Mouse (Mus musculus): ENCODE results near the gene Aoc3. TPM values are rescaled to one million over a fixed set of nuclear protein-coding genes. Genes with fewer than 3 reads are reported as not detected.
A peak's percentile ranks its signal among the peaks of the same experiment; 100 is the strongest.

Gene Aoc3
- 0.10 TPM in 1 of 2 replicates, not detected in the other for polyA plus RNA-seq (2014; fragmentation: Nextera tagmentation; extraction: Ambion mirVana)

DNA sequence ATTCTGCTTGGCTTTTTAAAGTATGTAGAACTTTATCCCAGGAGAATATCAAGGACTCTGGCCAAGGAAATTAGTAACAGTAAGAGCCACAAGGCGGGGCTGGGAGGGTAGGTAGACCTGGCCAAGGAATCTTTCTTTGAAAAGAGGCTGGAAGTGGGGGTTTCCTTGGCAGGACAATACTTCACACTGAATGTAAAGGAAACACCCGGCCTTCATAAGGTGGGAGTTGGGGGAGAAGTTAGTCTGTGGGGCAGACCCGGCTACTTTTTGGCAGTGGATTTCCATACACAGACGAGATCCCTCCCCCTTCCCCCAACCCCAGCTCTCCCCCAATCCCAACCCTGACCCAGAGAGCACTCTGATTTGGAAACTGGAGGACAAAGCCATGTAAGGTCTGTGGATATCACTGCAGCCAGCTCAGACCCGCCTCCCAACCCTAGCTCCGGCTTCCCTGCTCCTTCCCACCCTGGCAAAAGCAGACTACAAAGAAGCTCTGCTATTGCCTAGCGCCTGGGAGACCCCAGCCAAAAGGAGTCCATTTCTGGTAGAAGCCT is at the start of gene Aoc3:
Gene Aoc3 (plus strand): TSS at position 235 of the 554 bp plus-strand sequence.
- no peaks in the 10 kb centered on the region; the same call in 1 of the 2 replicates for H3K4me1 ChIP-seq (replicated peaks; ENCODE audit: control insufficient read depth, insufficient read depth, low read length)
- DNase-seq (ENCODE audit: low spot score): no peak
- WGBS: 65% methylated on average over 7 of the region's 7 CpGs

DNA sequence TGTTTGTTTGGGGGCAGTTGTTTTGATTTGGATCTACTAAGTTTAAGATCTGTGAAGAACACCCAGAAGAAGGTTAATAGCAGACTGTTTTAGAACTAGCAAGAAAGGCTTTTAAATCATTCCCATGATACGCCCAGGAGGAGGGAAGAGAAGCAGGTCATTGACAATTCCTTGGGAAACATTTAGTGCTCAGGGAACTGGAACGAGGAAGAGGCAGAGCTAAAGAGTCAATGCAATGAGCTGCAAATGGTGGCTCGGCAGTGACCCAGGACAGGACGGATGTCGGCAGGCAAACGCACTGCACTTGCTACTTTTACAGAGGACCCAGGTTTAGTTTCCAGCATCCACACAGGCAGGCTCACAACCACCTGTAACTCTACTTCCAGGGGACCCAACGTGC is 49.6 kb upstream of the Aoc3 start:
- H3K9me3 ChIP-seq (ENCODE audit: control insufficient read depth, low read length): no peaks in the 10 kb centered on the region
- 49% methylated on average over 7 of the region's 7 CpGs for WGBS
- H3K27me3 ChIP-seq (ENCODE audit: control insufficient read depth, insufficient read depth, low read length): no peaks in the 10 kb centered on the region; the same call in 1 of the 2 replicates
- no peak overlapping the region for H3K9ac ChIP-seq (ENCODE audit: low read depth, low read length)
- ATAC-seq (ENCODE audit: low FRiP score): no peak
- no peak overlapping the region for H3K4me3 ChIP-seq (ENCODE audit: low read depth, low read length)
- H3K4me1 ChIP-seq (replicated peaks; ENCODE audit: control insufficient read depth, insufficient read depth, low read length): peaks cover 11% of the 10 kb centered on the region
- H3K36me3 ChIP-seq (ENCODE audit: control insufficient read depth, insufficient read depth, low read length): no peaks in the 10 kb centered on the region
- H3K27ac ChIP-seq (ENCODE audit: low read depth, low read length): no peak overlapping the region
- no peak for DNase-seq (ENCODE audit: low spot score)
- no peak overlapping the region for H3K4me2 ChIP-seq (replicated peaks; ENCODE audit: low read depth, low read length)

More for the DNA sequence above, at the start of gene Aoc3:
- no peak within 1 kb of the TSS for H3K4me3 ChIP-seq (ENCODE audit: low read depth, low read length)
- no peaks in the 10 kb centered on the region for H3K9me3 ChIP-seq (ENCODE audit: control insufficient read depth, low read length)
- no peak within 1 kb of the TSS for H3K4me2 ChIP-seq (replicated peaks; ENCODE audit: low read depth, low read length)
- no peak for ATAC-seq (ENCODE audit: low FRiP score)
- H3K9ac ChIP-seq (ENCODE audit: low read depth, low read length): no peak within 1 kb of the TSS
- H3K27ac ChIP-seq (ENCODE audit: low read depth, low read length): no peak within 1 kb of the TSS
- no peaks in the 10 kb centered on the region for H3K27me3 ChIP-seq (ENCODE audit: control insufficient read depth, insufficient read depth, low read length)
- 0 out of 2 replicates have a peak, but pooled peaks cover 3% of the 10 kb centered on the region for H3K36me3 ChIP-seq (ENCODE audit: control insufficient read depth, insufficient read depth, low read length)

DNA sequence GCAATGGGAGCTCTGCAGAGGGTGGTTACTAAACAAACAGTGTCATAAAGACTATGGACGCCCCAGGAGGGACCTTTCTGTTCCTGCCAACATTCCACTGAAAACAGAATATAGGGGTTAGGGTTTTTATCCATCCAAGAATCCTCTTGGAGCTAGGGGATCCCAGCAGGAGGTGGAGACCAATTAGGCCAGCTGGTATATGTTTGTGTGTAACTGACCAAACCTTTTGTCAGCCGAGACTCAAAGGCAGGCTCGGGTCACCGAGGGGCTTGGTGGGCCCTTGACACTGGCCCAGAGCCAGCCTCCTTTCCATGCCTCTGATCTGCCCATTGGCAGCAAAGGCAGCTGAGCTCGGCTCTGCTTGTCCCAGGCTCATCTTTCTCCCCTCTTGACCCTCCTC is 47.5 kb upstream of the Aoc3 start:
- 28% methylated on average over 5 of the region's 5 CpGs for WGBS
- Histone ChIP-seq H3K4me1 (replicated peaks; ENCODE audit: control insufficient read depth, insufficient read depth, low read length) (peaks cover 3% of the 10 kb centered on the region), H3K9ac (ENCODE audit: low read depth, low read length) (no peak overlapping the region), H3K4me3 (ENCODE audit: low read depth, low read length) (no peak overlapping the region), H3K9me3 (ENCODE audit: control insufficient read depth, low read length) (no peaks in the 10 kb centered on the region), H3K27ac (ENCODE audit: low read depth, low read length) (no peak overlapping the region), H3K36me3 (ENCODE audit: control insufficient read depth, insufficient read depth, low read length) (0 out of 2 replicates have a peak, but pooled peaks cover 2% of the 10 kb centered on the region), H3K4me2 (replicated peaks; ENCODE audit: low read depth, low read length) (no peak overlapping the region), H3K27me3 (ENCODE audit: control insufficient read depth, insufficient read depth, low read length) (no peaks in the 10 kb centered on the region)
- ATAC-seq (ENCODE audit: low FRiP score): no peak
- no peak for DNase-seq (ENCODE audit: low spot score)

DNA sequence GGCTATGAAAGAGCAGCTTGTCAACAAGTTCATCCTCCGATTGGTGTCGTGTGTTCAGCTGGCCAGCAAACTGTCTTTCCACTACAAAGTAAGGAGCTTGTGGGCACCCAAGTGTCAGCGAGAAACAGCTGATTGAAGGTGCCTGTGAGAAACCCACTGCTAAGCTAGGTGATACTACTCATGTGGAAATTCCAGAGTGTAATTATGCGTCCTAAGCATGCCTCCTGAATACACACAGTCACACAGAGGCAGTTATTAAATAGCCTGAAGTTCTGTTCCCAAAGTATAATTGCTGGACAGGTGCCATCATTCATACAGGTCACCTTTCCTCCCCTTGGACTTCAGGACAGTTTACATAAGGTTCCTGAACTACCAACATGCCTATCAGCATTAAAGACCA is 46.6 kb upstream of the Aoc3 start:
- Histone ChIP-seq H3K4me2 (replicated peaks; ENCODE audit: low read depth, low read length) (no peak overlapping the region), H3K36me3 (ENCODE audit: control insufficient read depth, insufficient read depth, low read length) (0 out of 2 replicates have a peak, but pooled peaks cover 2% of the 10 kb centered on the region), H3K27me3 (ENCODE audit: control insufficient read depth, insufficient read depth, low read length) (no peaks in the 10 kb centered on the region), H3K9ac (ENCODE audit: low read depth, low read length) (no peak overlapping the region), H3K4me1 (replicated peaks; ENCODE audit: control insufficient read depth, insufficient read depth, low read length) (no peaks in the 10 kb centered on the region), H3K4me3 (ENCODE audit: low read depth, low read length) (no peak overlapping the region), H3K27ac (ENCODE audit: low read depth, low read length) (no peak overlapping the region), H3K9me3 (ENCODE audit: control insufficient read depth, low read length) (no peaks in the 10 kb centered on the region)
- ATAC-seq (ENCODE audit: low FRiP score) (no peak), DNase-seq (ENCODE audit: low spot score) (no peak)
- 57% methylated on average over 4 of the region's 4 CpGs for WGBS

DNA sequence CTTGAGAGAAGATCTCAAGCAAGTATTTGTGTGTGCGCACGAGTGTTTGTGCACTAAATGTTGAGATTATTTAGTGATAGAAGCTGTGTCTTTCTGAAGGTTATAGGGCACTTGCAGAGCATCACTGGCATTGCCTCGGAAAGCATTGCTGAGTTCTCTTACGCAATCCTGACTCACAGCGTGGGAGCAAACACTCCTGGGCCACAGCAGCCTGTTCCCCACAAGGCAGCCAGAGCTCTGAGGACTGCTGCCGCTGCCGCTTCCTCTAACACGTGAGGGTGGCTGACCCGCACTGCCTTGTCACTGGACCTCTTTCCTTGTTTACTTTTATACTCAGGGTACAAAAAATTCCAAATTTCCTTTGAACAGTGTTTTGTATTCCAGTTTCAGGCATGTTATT is 43.1 kb upstream of the Aoc3 start:
- DNase-seq (ENCODE audit: low spot score) (no peak), ATAC-seq (ENCODE audit: low FRiP score) (no peak)
- 89% methylated on average over 9 of the region's 9 CpGs for WGBS
- H3K9ac ChIP-seq (ENCODE audit: low read depth, low read length): no peak overlapping the region
- H3K27ac ChIP-seq (ENCODE audit: low read depth, low read length): no peak overlapping the region
- H3K4me2 ChIP-seq (replicated peaks; ENCODE audit: low read depth, low read length): no peak overlapping the region
- no peaks in the 10 kb centered on the region for H3K27me3 ChIP-seq (ENCODE audit: control insufficient read depth, insufficient read depth, low read length)
- no peaks in the 10 kb centered on the region for H3K4me1 ChIP-seq (replicated peaks; ENCODE audit: control insufficient read depth, insufficient read depth, low read length)
- no peak overlapping the region for H3K4me3 ChIP-seq (ENCODE audit: low read depth, low read length)
- H3K9me3 ChIP-seq (ENCODE audit: control insufficient read depth, low read length): no peaks in the 10 kb centered on the region
- 0 out of 2 replicates have a peak, but pooled peaks cover 2% of the 10 kb centered on the region for H3K36me3 ChIP-seq (ENCODE audit: control insufficient read depth, insufficient read depth, low read length)

DNA sequence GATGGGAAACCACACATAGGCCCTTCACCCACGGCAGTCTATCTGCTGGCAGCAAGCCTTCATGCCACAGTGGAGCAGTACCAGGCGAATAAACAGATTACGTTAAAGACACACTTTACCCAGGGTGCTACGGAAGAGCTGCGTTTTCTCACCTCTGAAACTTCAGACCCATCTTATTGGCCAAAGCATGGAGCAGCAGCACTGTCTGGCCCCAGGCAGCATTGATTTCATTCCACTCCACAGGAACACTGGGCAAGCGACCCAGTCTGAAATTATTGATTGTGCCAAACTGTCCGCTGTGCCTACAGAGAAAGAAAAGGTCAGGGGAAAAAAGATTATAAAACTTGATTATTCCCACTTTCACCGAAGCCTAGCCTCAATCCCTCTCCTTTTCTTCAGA is 39.2 kb upstream of the Aoc3 start:
- Histone ChIP-seq H3K4me3 (ENCODE audit: low read depth, low read length) (no peak overlapping the region), H3K4me1 (replicated peaks; ENCODE audit: control insufficient read depth, insufficient read depth, low read length) (no peaks in the 10 kb centered on the region), H3K36me3 (ENCODE audit: control insufficient read depth, insufficient read depth, low read length) (peaks cover 7% of the 10 kb centered on the region), H3K27ac (ENCODE audit: low read depth, low read length) (no peak overlapping the region), H3K4me2 (replicated peaks; ENCODE audit: low read depth, low read length) (no peak overlapping the region), H3K9me3 (ENCODE audit: control insufficient read depth, low read length) (no peaks in the 10 kb centered on the region), H3K9ac (ENCODE audit: low read depth, low read length) (no peak overlapping the region), H3K27me3 (ENCODE audit: control insufficient read depth, insufficient read depth, low read length) (no peaks in the 10 kb centered on the region)
- WGBS: 96% methylated on average over 8 of the region's 8 CpGs
- ATAC-seq (ENCODE audit: low FRiP score) (no peak), DNase-seq (ENCODE audit: low spot score) (no peak)

DNA sequence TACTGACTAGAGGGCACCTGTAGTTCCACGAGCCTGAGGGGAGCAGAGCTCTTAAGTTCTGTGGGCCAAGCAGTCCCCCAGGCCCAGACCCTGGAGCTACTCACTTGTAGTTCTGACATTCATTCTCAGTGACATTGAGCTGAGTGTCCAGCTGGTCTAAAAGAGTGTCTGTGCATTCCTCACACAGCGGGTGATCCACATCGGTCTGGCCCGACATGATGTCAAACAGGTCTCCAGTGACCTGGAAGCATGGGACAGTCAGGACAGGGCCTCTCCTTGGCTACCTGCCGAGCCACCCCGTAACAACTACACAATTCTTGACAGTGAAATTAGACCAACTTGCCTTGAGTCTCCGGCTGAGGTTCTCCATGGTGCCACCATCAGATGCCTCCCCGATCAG is 35.2 kb upstream of the Aoc3 start:
- H3K4me2 ChIP-seq (replicated peaks; ENCODE audit: low read depth, low read length): no peak overlapping the region
- peaks cover 5% of the 10 kb centered on the region for H3K36me3 ChIP-seq (ENCODE audit: control insufficient read depth, insufficient read depth, low read length)
- 87% methylated on average over 8 of the region's 8 CpGs for WGBS
- no peaks in the 10 kb centered on the region for H3K4me1 ChIP-seq (replicated peaks; ENCODE audit: control insufficient read depth, insufficient read depth, low read length)
- ATAC-seq (ENCODE audit: low FRiP score) (no peak), DNase-seq (ENCODE audit: low spot score) (no peak)
- no peak overlapping the region for H3K4me3 ChIP-seq (ENCODE audit: low read depth, low read length)
- H3K9ac ChIP-seq (ENCODE audit: low read depth, low read length): no peak overlapping the region
- no peaks in the 10 kb centered on the region for H3K27me3 ChIP-seq (ENCODE audit: control insufficient read depth, insufficient read depth, low read length)
- no peaks in the 10 kb centered on the region for H3K9me3 ChIP-seq (ENCODE audit: control insufficient read depth, low read length)
- H3K27ac ChIP-seq (ENCODE audit: low read depth, low read length): no peak overlapping the region

DNA sequence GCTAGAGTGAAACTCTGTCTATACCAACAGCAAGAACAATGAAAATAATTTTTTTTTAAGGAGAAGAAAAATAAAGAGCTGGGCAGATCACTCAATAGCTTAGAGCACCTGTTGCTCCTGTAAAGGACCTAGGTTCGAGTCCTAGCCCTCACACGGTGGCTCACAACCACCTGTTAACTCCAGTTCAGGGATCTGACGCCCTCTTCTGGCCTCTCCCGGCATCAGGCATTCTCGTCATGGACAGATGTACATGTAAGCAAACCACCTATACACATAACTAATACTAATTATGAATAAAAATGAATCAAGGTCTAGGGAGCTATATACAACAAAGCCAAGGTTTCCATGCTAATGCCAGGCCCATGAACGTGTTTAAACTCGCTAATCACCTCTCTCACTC is 29.5 kb upstream of the Aoc3 start:
- Histone ChIP-seq H3K4me3 (ENCODE audit: low read depth, low read length) (peak overlapping the region; percentile 92; the same call in 1 of the 2 replicates), H3K27ac (ENCODE audit: low read depth, low read length) (no peak overlapping the region), H3K4me1 (replicated peaks; ENCODE audit: control insufficient read depth, insufficient read depth, low read length) (peaks cover 8% of the 10 kb centered on the region), H3K9ac (ENCODE audit: low read depth, low read length) (peak overlapping the region; percentile 88; the same call in 1 of the 2 replicates), H3K4me2 (replicated peaks; ENCODE audit: low read depth, low read length) (peak overlapping the region; percentile 94), H3K27me3 (ENCODE audit: control insufficient read depth, insufficient read depth, low read length) (no peaks in the 10 kb centered on the region), H3K36me3 (ENCODE audit: control insufficient read depth, insufficient read depth, low read length) (no peaks in the 10 kb centered on the region), H3K9me3 (ENCODE audit: control insufficient read depth, low read length) (no peaks in the 10 kb centered on the region)
- no peak for DNase-seq (ENCODE audit: low spot score)
- no peak for ATAC-seq (ENCODE audit: low FRiP score)
- 73% methylated on average over 7 of the region's 7 CpGs for WGBS

DNA sequence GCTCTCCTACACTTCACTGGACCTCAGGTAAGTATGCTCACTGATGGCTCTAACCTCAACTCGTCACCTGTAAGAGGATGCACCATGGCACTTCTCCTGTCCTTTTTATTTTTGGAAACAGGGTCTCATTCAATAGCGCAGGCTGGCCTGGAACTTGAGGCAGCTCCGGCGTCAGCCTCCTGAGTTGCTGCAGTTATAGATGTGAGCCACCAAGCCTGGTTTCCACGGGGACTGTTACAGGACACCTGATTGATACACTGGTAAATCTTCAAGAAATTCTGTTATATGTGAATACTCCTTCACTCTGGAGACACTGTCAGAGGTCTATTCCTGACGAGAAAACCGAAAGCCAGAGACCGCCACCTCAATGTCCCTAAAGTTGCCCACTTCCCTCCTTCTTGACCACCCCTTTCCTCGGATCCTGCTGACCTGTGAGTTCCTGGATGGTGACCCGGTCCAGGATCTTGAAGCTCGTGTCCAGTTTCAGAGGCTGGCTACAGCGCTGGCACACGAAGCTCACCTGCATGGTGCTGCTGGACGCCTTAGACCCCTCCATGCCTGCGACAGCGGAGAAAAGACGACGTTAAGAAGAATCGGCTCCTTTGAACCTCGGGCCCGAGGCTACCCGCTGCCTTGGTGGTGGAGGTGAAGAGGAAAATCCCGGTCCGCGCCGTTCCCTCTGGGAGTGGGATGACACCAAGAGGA is 29.0 kb upstream of the Aoc3 start:
- Histone ChIP-seq H3K4me2 (replicated peaks; ENCODE audit: low read depth, low read length) (peak overlapping the region; percentile 94), H3K4me1 (replicated peaks; ENCODE audit: control insufficient read depth, insufficient read depth, low read length) (peaks cover 8% of the 10 kb centered on the region), H3K9me3 (ENCODE audit: control insufficient read depth, low read length) (no peaks in the 10 kb centered on the region), H3K27ac (ENCODE audit: low read depth, low read length) (0 out of 2 replicates have a peak overlapping the region, but pooled peaks have one; percentile 58), H3K4me3 (ENCODE audit: low read depth, low read length) (peak overlapping the region; percentile 92), H3K36me3 (ENCODE audit: control insufficient read depth, insufficient read depth, low read length) (no peaks in the 10 kb centered on the region), H3K27me3 (ENCODE audit: control insufficient read depth, insufficient read depth, low read length) (no peaks in the 10 kb centered on the region), H3K9ac (ENCODE audit: low read depth, low read length) (peak overlapping the region; percentile 88)
- WGBS: 16% methylated on average over 26 of the region's 26 CpGs
- ATAC-seq (ENCODE audit: low FRiP score): peak; percentile 35
- no peak for DNase-seq (ENCODE audit: low spot score)
